Mouse (Mus musculus) C2C12 (cell line): ENCODE results near the gene Lnx1. TPM values are rescaled to one million over a fixed set of nuclear protein-coding genes. Genes with fewer than 3 reads are reported as not detected.

Source experiments
- H3K27me3 ChIP-seq: one replicate; pipeline ENCODE4 v1.6.1; 2011; ENCODE audit not compliant: control insufficient read depth, insufficient read depth, insufficient read length
- H3K36me3 ChIP-seq: one replicate; pipeline ENCODE4 v1.6.1; 2011; ENCODE audit not compliant: control insufficient read depth, insufficient read depth
- H3K4me3 ChIP-seq: one replicate; pipeline ENCODE4 v1.5.1; 2011; ENCODE audit warnings: mild to moderate bottlenecking, control low read depth; ENCODE audit not compliant: poor library complexity, insufficient read depth, severe bottlenecking
- H3K79me2 ChIP-seq: one replicate; pipeline ENCODE4 v1.6.1; 2011; ENCODE audit not compliant: control insufficient read depth, insufficient read depth
- H3K79me3 ChIP-seq: one replicate; pipeline ENCODE4 v1.6.1; 2011; ENCODE audit warnings: low read depth, control low read depth
- H3ac ChIP-seq: one replicate; pipeline ENCODE3; 2011; ENCODE audit warnings: low read depth; ENCODE audit not compliant: control insufficient read depth, insufficient read length
- CEBPB ChIP-seq: IDR thresholded peaks from one replicate; pipeline ENCODE4 v1.6.1; 2011; ENCODE audit warnings: low read depth, mild to moderate bottlenecking, control low read depth, moderate library complexity
- CTCF ChIP-seq: IDR thresholded peaks from one replicate; pipeline ENCODE4 v1.5.1; 2011; ENCODE audit not compliant: control insufficient read depth, insufficient read depth, insufficient read length
- FOSL1 ChIP-seq: IDR thresholded peaks from one replicate; pipeline ENCODE4 v1.8.0; 2011; ENCODE audit warnings: mild to moderate bottlenecking, low read length; ENCODE audit not compliant: poor library complexity, insufficient read depth, severe bottlenecking
- MAX ChIP-seq: IDR thresholded peaks from one replicate; pipeline ENCODE4 v1.6.1; 2011; ENCODE audit warnings: mild to moderate bottlenecking, control low read depth
- MYOD1 ChIP-seq: IDR thresholded peaks from one replicate; pipeline ENCODE4 v1.6.1; 2011; ENCODE audit warnings: low read depth; ENCODE audit not compliant: control insufficient read depth, insufficient read length
- MYOG ChIP-seq: IDR thresholded peaks from one replicate; pipeline ENCODE4 v1.6.1; 2011; ENCODE audit not compliant: control insufficient read depth, insufficient read length; ENCODE audit errors: extremely low read depth
- USF1 ChIP-seq: IDR thresholded peaks from one replicate; pipeline ENCODE4 v1.6.1; 2011; ENCODE audit warnings: low read depth, mild to moderate bottlenecking, control low read depth, moderate library complexity
- polyA plus RNA-seq: library from polyadenylated mRNA; unstranded; fragments of >200 nt; fragmentation: generic; extraction: Trizol; gene quantifications from one replicate; pipeline ENCODE4 v1.2.1, GENCODE M21; 2012; ENCODE audit warnings: missing spikeins

The Lnx1 gene
- polyA plus RNA-seq, 1 experiment = 0.02 TPM

DNA sequence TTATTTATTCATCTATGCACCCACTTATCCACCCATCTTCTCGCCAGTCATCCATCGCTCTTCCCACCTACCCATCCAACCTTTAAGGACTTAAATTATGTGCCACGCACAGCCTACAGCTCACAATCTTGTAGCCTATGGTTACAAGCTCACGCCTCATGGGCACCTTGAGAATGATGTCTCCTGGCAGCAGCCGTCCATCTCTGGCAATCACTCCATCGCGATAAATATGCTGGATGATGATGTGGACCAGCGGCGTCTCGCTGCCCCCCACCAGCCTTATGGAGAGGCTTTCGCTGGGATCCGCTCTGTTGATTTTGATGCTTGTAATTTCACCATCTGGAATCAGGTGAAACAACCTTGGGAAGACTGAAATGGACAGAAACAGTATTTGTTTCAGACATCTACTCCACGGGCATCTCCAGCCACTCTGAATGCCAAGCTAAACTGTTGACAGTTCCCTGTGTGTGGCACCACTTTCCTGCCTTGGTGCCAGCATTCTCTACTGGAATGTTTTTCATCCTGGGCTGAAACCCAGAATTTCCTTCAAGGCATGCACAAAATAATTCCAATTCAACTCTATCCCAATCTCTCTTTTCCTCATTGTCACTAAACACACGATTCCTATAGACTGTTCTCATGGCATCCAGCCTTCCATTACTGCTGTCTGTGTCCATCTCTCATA lies 79.3 kb downstream of the Lnx1 start:
- no peak for TF ChIP-seq MYOD1
- no peak for TF ChIP-seq FOSL1
- no peak for TF ChIP-seq MYOG
- no peak for TF ChIP-seq MAX
- no peak for TF ChIP-seq CTCF
- TF ChIP-seq CEBPB = no peak
- TF ChIP-seq USF1 = no peak
- H3K36me3 ChIP-seq = no peaks in the 10 kb centered on the region
- peaks cover 3% of the 10 kb centered on the region for H3K27me3 ChIP-seq
- no peak overlapping the region for H3ac ChIP-seq
- no peak overlapping the region for H3K4me3 ChIP-seq
- H3K79me2 ChIP-seq = no peaks in the 10 kb centered on the region
- H3K79me3 ChIP-seq = no peaks in the 10 kb centered on the region

DNA sequence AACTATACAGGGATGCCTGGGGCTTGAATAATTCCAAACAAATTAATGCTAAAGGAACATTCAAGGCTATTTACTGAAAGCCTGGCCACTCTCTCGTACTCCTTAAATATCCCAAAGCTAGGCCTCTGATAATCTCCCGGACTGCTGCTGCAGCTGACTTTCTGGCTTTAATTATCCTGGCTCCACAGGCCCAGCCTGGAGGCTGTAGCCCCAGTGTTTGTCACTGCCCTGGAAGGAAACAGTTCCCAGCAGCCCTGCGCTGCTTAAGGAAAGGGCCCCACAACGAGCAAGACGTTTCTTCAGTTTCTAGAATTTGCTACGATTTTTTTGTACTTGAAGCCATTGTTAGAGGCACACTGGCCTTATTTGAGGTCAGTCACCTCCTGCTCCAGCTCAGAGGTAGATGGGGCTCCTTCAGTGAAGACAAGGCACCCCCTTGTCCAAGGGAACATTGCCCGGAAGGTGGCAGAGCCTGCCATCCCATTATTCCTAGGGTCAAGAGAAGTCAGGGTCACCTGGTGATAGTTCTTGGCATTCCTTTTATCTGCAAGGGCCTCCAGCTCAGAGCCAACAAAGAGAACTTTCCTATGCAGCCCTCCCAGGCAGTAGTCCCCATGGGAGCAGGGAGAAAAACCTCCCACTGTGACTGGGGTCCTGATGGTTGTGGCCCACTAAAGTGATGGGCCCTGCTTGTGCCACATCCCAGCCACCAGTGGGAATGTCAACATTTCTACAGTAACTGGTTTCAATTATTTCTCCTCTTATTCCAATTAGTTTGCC lies 80.8 kb downstream of the Lnx1 start:
- Histone ChIP-seq H3K36me3 (no peaks in the 10 kb centered on the region), H3K79me3 (no peaks in the 10 kb centered on the region), H3ac (no peak overlapping the region), H3K27me3 (peaks cover 3% of the 10 kb centered on the region), H3K4me3 (no peak overlapping the region), H3K79me2 (no peaks in the 10 kb centered on the region)
- TF ChIP-seq MYOD1 (no peak), MAX (no peak), MYOG (no peak)

- TF ChIP-seq MYOG (no peak), CEBPB (no peak), USF1 (no peak), MYOD1 (no peak), CTCF (no peak), MAX (no peak), FOSL1 (no peak)
- H3K36me3 ChIP-seq = no peaks in the 10 kb centered on the region
These were observed 84.1 kb downstream of the Lnx1 start for GRCm38 (mm10) chr5:74618573-74619059.

DNA sequence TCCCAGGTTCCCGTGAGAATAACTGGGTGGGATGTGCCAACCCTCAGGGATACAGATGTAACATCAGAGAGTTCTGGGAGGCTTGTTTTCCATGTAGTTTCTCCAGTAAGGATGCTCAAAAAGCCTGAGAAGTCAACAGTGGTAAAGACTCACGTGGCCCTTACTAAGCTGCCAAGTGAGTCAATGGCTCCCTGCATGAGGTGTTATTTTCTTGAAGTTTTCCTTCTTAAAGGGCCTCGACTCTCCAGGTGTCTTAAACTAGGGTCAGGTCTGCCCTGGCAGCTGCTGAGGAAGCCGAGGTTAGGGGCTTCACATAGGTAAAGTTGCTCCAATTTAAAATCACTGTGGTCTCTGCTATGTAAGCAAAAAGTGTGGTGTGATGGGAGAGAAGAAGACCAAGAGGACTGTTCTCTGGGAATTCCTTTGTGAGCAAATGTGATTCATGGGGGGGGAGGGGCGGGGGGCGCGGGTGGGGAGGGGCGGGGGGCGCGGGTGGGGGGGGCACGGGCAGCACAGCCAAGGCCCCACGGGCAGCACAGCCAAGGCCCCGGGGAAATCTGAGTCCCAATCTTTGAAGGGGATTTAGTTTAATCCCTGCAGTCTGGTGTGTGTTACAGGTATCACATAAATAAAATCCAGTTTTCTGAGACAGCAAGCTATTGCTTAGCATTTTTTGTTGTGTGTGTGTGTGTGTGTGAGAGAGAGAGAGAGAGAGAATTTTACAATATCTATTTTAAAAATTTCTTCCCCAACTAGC lies 84.7 kb downstream of the Lnx1 start:
- Histone ChIP-seq H3K36me3 (no peaks in the 10 kb centered on the region), H3K27me3 (peaks cover 3% of the 10 kb centered on the region), H3K4me3 (no peak overlapping the region), H3K79me3 (no peaks in the 10 kb centered on the region), H3ac (no peak overlapping the region), H3K79me2 (no peaks in the 10 kb centered on the region)
- TF ChIP-seq MAX (no peak), MYOD1 (no peak), CEBPB (no peak), USF1 (no peak), CTCF (no peak), FOSL1 (no peak), MYOG (no peak)

More at GRCm38 (mm10) chr5:74618573-74619059, 84.1 kb downstream of the Lnx1 start:
- Histone ChIP-seq H3K4me3 (no peak overlapping the region), H3K27me3 (peaks cover 3% of the 10 kb centered on the region), H3ac (no peak overlapping the region), H3K79me2 (no peaks in the 10 kb centered on the region), H3K79me3 (no peaks in the 10 kb centered on the region)

- Histone ChIP-seq H3ac (no peak overlapping the region), H3K79me3 (no peaks in the 10 kb centered on the region), H3K79me2 (no peaks in the 10 kb centered on the region), H3K4me3 (no peak overlapping the region), H3K36me3 (no peaks in the 10 kb centered on the region), H3K27me3 (no peaks in the 10 kb centered on the region)
- TF ChIP-seq CEBPB (no peak), FOSL1 (no peak), MYOG (no peak), USF1 (no peak), MYOD1 (no peak), CTCF (no peak)
These were observed 89.1 kb downstream of the Lnx1 start for GRCm38 (mm10) chr5:74613491-74614151.
